Mouse (Mus musculus) left cerebral cortex, postnatal 4 days (tissue): ENCODE results near the gene Fgd5. TPM values are rescaled to one million over a fixed set of nuclear protein-coding genes. Genes with fewer than 3 reads are reported as not detected.

Experiments used
- DNase-seq: peaks from one replicate; pipeline ENCODE4 v3.0.0-alpha.2; 2022
- intact Hi-C: fragments of 180-260 bp; cut with DNase I; formaldehyde crosslinking; loops from one replicate; pipeline ENCODE4 v1.15.1; 2025
- total RNA-seq, 2 experiments: library from RNA; stranded (reverse); gene quantifications; 2 replicates each; pipeline ENCODE4 v1.2.3; 2021

The Fgd5 gene
- total RNA-seq, 2 experiments from 2014 or later, result 7.5 to 7.9 TPM

GRCm38 (mm10) chr6:92004137-92004805 is 25.6 kb downstream of the Fgd5 start:
- DNase-seq, result peak; percentile 37
- intact Hi-C loops, result no loop called here

GRCm38 (mm10) chr6:92004806-92005205 is 26.1 kb downstream of the Fgd5 start:
- no peak for DNase-seq
- intact Hi-C loops, result no loop called here

- intact Hi-C loops, result no loop called here
- peak; percentile 63 for DNase-seq
Measured at GRCm38 (mm10) chr6:92010895-92011294, 32.2 kb downstream of the Fgd5 start.

GRCm38 (mm10) chr6:92012413-92012812 is 33.7 kb downstream of the Fgd5 start:
- intact Hi-C loops, result no loop called here
- DNase-seq, result no peak

- no peak for DNase-seq
- intact Hi-C loops, result no loop called here
Measured at GRCm38 (mm10) chr6:92013035-92013434, 34.4 kb downstream of the Fgd5 start.

- intact Hi-C loops, result no loop called here
- DNase-seq, result no peak
Measured at GRCm38 (mm10) chr6:92013620-92014019, 34.9 kb downstream of the Fgd5 start.

- intact Hi-C loops, result no loop called here
- DNase-seq, result no peak
Measured at GRCm38 (mm10) chr6:92014936-92015335, 36.3 kb downstream of the Fgd5 start.

- intact Hi-C loops, result no loop called here
Measured at GRCm38 (mm10) chr6:92015848-92016247, 37.2 kb downstream of the Fgd5 start.

GRCm38 (mm10) chr6:92016738-92017137 is 38.1 kb downstream of the Fgd5 start:
- peak; percentile 67 for DNase-seq
- intact Hi-C loops, result no loop called here

More at GRCm38 (mm10) chr6:92015848-92016247, 37.2 kb downstream of the Fgd5 start:
- peak; percentile 66 for DNase-seq

- DNase-seq, result no peak
- intact Hi-C loops, result no loop called here
Measured at GRCm38 (mm10) chr6:92018421-92018820, 39.7 kb downstream of the Fgd5 start.

GRCm38 (mm10) chr6:92021061-92021460 is 42.4 kb downstream of the Fgd5 start:
- no peak for DNase-seq
- intact Hi-C loops, result no loop called here

GRCm38 (mm10) chr6:92021506-92021905 is 42.8 kb downstream of the Fgd5 start:
- intact Hi-C loops, result no loop called here
- no peak for DNase-seq

- intact Hi-C loops, result no loop called here
- no peak for DNase-seq
Measured at GRCm38 (mm10) chr6:92025252-92025651, 46.6 kb downstream of the Fgd5 start.

GRCm38 (mm10) chr6:92027379-92027778 is 48.7 kb downstream of the Fgd5 start:
- no peak for DNase-seq
- intact Hi-C loops, result no loop called here

GRCm38 (mm10) chr6:92030646-92031045 is 52.0 kb downstream of the Fgd5 start:
- intact Hi-C loops, result no loop called here
- no peak for DNase-seq

GRCm38 (mm10) chr6:92034713-92035112 is 56.0 kb downstream of the Fgd5 start:
- intact Hi-C loops, result no loop called here
- DNase-seq, result no peak

GRCm38 (mm10) chr6:92036372-92036771 is 57.7 kb downstream of the Fgd5 start:
- DNase-seq, result no peak
- intact Hi-C loops, result no loop called here

- intact Hi-C loops, result no loop called here
- DNase-seq, result no peak
Measured at GRCm38 (mm10) chr6:92038158-92038557, 59.5 kb downstream of the Fgd5 start.

GRCm38 (mm10) chr6:92041271-92041670 is 62.6 kb downstream of the Fgd5 start:
- intact Hi-C loops, result no loop called here
- DNase-seq, result peak; percentile 46

GRCm38 (mm10) chr6:92042055-92042454 is 63.4 kb downstream of the Fgd5 start:
- DNase-seq, result peak; percentile 76
- intact Hi-C loops, result no loop called here

- DNase-seq, result no peak
Measured at GRCm38 (mm10) chr6:92042850-92043249, 64.2 kb downstream of the Fgd5 start.

GRCm38 (mm10) chr6:92057768-92058167 is 79.1 kb downstream of the Fgd5 start:
- intact Hi-C loops, result no loop called here
- no peak for DNase-seq

More at GRCm38 (mm10) chr6:92042850-92043249, 64.2 kb downstream of the Fgd5 start:
- intact Hi-C loops, result no loop called here

GRCm38 (mm10) chr6:92061725-92062124 is 83.0 kb downstream of the Fgd5 start:
- intact Hi-C loops, result no loop called here
- DNase-seq, result no peak
